Mouse (Mus musculus): ENCODE measurements around the gene March8. TPM values are rescaled to one million over a fixed set of nuclear protein-coding genes. Genes with fewer than 3 reads are reported as not detected.

The March8 gene
- polyA plus RNA-seq, 2 experiments from 2014 or later = 0.13 to 0.40 TPM

GRCm38 (mm10) chr6:116411716-116412115 is 73.9 kb downstream of the March8 start:
- ATAC-seq = no peak

GRCm38 (mm10) chr6:116412546-116413325 is 74.9 kb downstream of the March8 start:
- ATAC-seq = no peak

- no peak for ATAC-seq
Observed at GRCm38 (mm10) chr6:116415126-116415676, 77.4 kb downstream of the March8 start.

GRCm38 (mm10) chr6:116416000-116416552 is 78.3 kb downstream of the March8 start:
- ATAC-seq = no peak

GRCm38 (mm10) chr6:116417518-116418315 is 79.9 kb downstream of the March8 start:
- no peak for ATAC-seq

- ATAC-seq = no peak
Observed at GRCm38 (mm10) chr6:116418487-116418886, 80.7 kb downstream of the March8 start.

GRCm38 (mm10) chr6:116419699-116420098 is 81.9 kb downstream of the March8 start:
- no peak for ATAC-seq

GRCm38 (mm10) chr6:116420271-116420670 is 82.4 kb downstream of the March8 start:
- ATAC-seq = no peak

GRCm38 (mm10) chr6:116422991-116423390 is 85.2 kb downstream of the March8 start:
- ATAC-seq = no peak

GRCm38 (mm10) chr6:116423664-116424063 is 85.8 kb downstream of the March8 start:
- no peak for ATAC-seq

GRCm38 (mm10) chr6:116427552-116427951 is 89.7 kb downstream of the March8 start:
- ATAC-seq = no peak

GRCm38 (mm10) chr6:116428282-116428681 is 90.5 kb downstream of the March8 start:
- ATAC-seq = no peak

- no peak for ATAC-seq
Observed at GRCm38 (mm10) chr6:116438864-116439263, 101.0 kb downstream of the March8 start.

GRCm38 (mm10) chr6:116439531-116439930 is 101.7 kb downstream of the March8 start:
- ATAC-seq = no peak

GRCm38 (mm10) chr6:116440447-116440846 is 102.6 kb downstream of the March8 start:
- ATAC-seq = no peak

- ATAC-seq = no peak
Observed at GRCm38 (mm10) chr6:116440849-116441248, 103.0 kb downstream of the March8 start.

GRCm38 (mm10) chr6:116455781-116456180 is 118.0 kb downstream of the March8 start:
- ATAC-seq = no peak

GRCm38 (mm10) chr6:116456482-116456881 is 118.7 kb downstream of the March8 start:
- no peak for ATAC-seq

GRCm38 (mm10) chr6:116458728-116459127 is 120.9 kb downstream of the March8 start:
- ATAC-seq = no peak

All from activated CD4-positive, CD25-positive, alpha-beta regulatory T cell, adult 4 months (primary cell).